Mouse (Mus musculus): ENCODE results near the gene Six1.

DNA sequence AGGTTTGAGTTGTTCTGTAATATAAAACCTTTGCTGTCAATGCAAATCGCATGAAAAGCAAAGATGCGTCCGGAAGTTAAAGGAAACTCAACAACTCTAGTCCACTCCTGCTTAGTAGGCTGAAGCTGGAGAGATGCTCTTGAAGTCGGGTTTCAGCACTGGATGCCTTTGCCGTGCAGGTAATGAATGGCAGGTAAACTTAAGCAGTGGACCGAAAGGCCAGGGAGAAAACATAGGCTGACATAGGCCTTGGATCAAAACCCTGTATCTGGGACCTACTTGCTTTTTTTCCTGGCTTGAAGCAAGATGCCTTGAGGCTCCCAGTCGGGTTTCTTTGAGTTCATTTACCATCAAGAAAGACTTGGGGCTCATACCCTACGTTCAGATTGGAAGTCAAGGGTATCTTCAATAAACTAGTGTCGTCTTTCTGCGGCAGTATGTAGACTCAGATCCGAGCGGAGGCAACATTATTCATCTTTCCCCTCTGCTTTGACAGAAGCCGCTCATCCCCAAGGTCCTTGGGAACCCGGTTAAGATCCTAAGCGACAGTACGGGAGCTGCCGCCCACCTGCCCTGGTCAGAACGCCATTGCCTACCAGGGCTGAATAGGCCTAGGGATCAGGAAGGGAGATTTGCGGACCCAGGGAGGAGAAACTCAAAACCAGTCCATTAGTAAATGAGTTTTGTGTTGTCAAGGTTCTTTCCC is 4.0 kb downstream of the Six1 start:
- TF ChIP-seq CTCF (conservative IDR thresholded peaks at IDR 0.05; ENCODE audit: low read length), result no peak
- no peak for TF ChIP-seq POU5F1 (IDR thresholded peaks at IDR 0.05; ENCODE audit: borderline replicate concordance, low read length)

Data from E14TG2a.4 (cell line).